Mouse (Mus musculus) heart, embryonic 13.5 days (tissue): Measurements from ENCODE around the gene 1700037H04Rik. TPM values are rescaled to one million over a fixed set of nuclear protein-coding genes. Genes with fewer than 3 reads are reported as not detected.

Experiments
- ATAC-seq: fragments of 200-750 bp; cut with Nextera tagmentation; 2 replicates; pipeline ENCODE4 v1.8.0; 2017; ENCODE audit warnings: moderate TSS enrichment; ENCODE audit not compliant: insufficient number of reproducible peaks, low FRiP score, low TSS enrichment; ENCODE audit errors: extremely low read depth
- H3K27ac ChIP-seq: fragments of 300-500 bp; sonication (generic); replicated peaks from 2 replicates; pipeline ENCODE4 v1.5.1; 2015; ENCODE audit warnings: moderate library complexity, mild to moderate bottlenecking, inconsistent platforms
- H3K27me3 ChIP-seq: fragments of 300-500 bp; sonication (generic); replicated peaks from 2 replicates; pipeline ENCODE4 v1.6.1; 2015; ENCODE audit warnings: mild to moderate bottlenecking, inconsistent platforms
- H3K36me3 ChIP-seq: fragments of 300-500 bp; sonication (generic); 2 replicates; pipeline ENCODE4 v1.6.1; 2015; ENCODE audit warnings: mild to moderate bottlenecking, inconsistent platforms
- H3K4me1 ChIP-seq: fragments of 300-500 bp; sonication (generic); 2 replicates; pipeline ENCODE4 v1.6.1; 2015; ENCODE audit warnings: inconsistent platforms
- H3K4me2 ChIP-seq: fragments of 300-500 bp; sonication (generic); 2 replicates; pipeline ENCODE4 v1.6.1; 2015; ENCODE audit warnings: inconsistent platforms, mild to moderate bottlenecking, moderate library complexity
- H3K4me3 ChIP-seq: fragments of 300-500 bp; sonication (generic); 2 replicates; pipeline ENCODE4 v1.5.1; 2015; ENCODE audit warnings: moderate library complexity, mild to moderate bottlenecking, inconsistent platforms
- H3K9ac ChIP-seq: fragments of 300-500 bp; sonication (generic); 2 replicates; pipeline ENCODE4 v1.6.1; 2015; ENCODE audit warnings: inconsistent platforms, mild to moderate bottlenecking, moderate library complexity
- H3K9me3 ChIP-seq: fragments of 300-500 bp; sonication (generic); 2 replicates; pipeline ENCODE4 v1.6.1; 2016; ENCODE audit warnings: inconsistent platforms
- WGBS: fragments of 180-500 bp; shearing (Covaris S2); methylation state at CpG from one replicate; pipeline ENCODE4 v1.1.7; 2015; ENCODE audit warnings: mixed read lengths; 5-methylcytosine and 5-hydroxymethylcytosine counted together
- polyA plus RNA-seq: library from polyadenylated mRNA; unstranded; fragments of >200 nt; fragmentation: Nextera tagmentation; extraction: Ambion mirVana; gene quantifications from 2 replicates; pipeline ENCODE4 v1.2.1, GENCODE M21; 2015

1700037H04Rik gene
- polyA plus RNA-seq, 1 experiment from 2014 or later = 69.0 TPM

- no peaks in the 10 kb centered on the region for H3K9me3 ChIP-seq
- ATAC-seq = no peak
- peaks cover 15% of the 10 kb centered on the region for H3K27me3 ChIP-seq
- H3K4me3 ChIP-seq = peak overlapping the region; percentile 84
- peaks cover 49% of the 10 kb centered on the region for H3K4me1 ChIP-seq
- H3K4me2 ChIP-seq = peak overlapping the region; percentile 98
- H3K27ac ChIP-seq = no peak overlapping the region
- H3K36me3 ChIP-seq = peaks cover 23% of the 10 kb centered on the region
- whole genome bisulfite sequencing = 87% methylated on average over 9 of the region's 9 CpGs
- peak overlapping the region; percentile 98 for H3K9ac ChIP-seq
Observed at GRCm38 (mm10) chr2:131177932-131178331, 18.1 kb upstream of the 1700037H04Rik start.

- H3K4me1 ChIP-seq = peaks cover 55% of the 10 kb centered on the region
- peak overlapping the region; percentile 98 for H3K9ac ChIP-seq
- H3K9me3 ChIP-seq = no peaks in the 10 kb centered on the region
- no peak overlapping the region for H3K4me3 ChIP-seq
- peaks cover 23% of the 10 kb centered on the region for H3K36me3 ChIP-seq
- H3K27me3 ChIP-seq = peaks cover 29% of the 10 kb centered on the region
- ATAC-seq = no peak
- WGBS = 59% methylated on average over 5 of the region's 5 CpGs
- peak overlapping the region; percentile 4; the same call in 1 of the 2 replicates for H3K27ac ChIP-seq
- peak overlapping the region; percentile 98; the same call in 1 of the 2 replicates for H3K4me2 ChIP-seq
Observed at GRCm38 (mm10) chr2:131176491-131176890, 16.6 kb upstream of the 1700037H04Rik start.

GRCm38 (mm10) chr2:131175945-131176309, 16.0 kb upstream of the 1700037H04Rik start:
- Histone ChIP-seq H3K4me2 (no peak overlapping the region), H3K9ac (0 out of 2 replicates have a peak overlapping the region, but pooled peaks have one; percentile 98), H3K9me3 (no peaks in the 10 kb centered on the region), H3K4me1 (peaks cover 60% of the 10 kb centered on the region), H3K36me3 (peaks cover 23% of the 10 kb centered on the region), H3K27me3 (peaks cover 35% of the 10 kb centered on the region), H3K27ac (0 out of 2 replicates have a peak overlapping the region, but pooled peaks have one; percentile 4), H3K4me3 (no peak overlapping the region)
- ATAC-seq = no peak
- WGBS = 92% methylated on average over 1 of the region's 1 CpGs

GRCm38 (mm10) chr2:131175286-131175944, 15.5 kb upstream of the 1700037H04Rik start:
- H3K4me1 ChIP-seq = peaks cover 63% of the 10 kb centered on the region
- no peak overlapping the region for H3K27ac ChIP-seq
- H3K4me3 ChIP-seq = no peak overlapping the region
- H3K4me2 ChIP-seq = no peak overlapping the region
- WGBS = 72% methylated on average over 3 of the region's 3 CpGs
- H3K9me3 ChIP-seq = no peaks in the 10 kb centered on the region
- H3K27me3 ChIP-seq = peaks cover 40% of the 10 kb centered on the region
- ATAC-seq = no peak
- H3K36me3 ChIP-seq = peaks cover 23% of the 10 kb centered on the region
- no peak overlapping the region for H3K9ac ChIP-seq

- peak overlapping the region; percentile 51 for H3K4me3 ChIP-seq
Observed at GRCm38 (mm10) chr2:131174700-131175099, 14.8 kb upstream of the 1700037H04Rik start.

GRCm38 (mm10) chr2:131172322-131172721, 12.4 kb upstream of the 1700037H04Rik start:
- peaks cover 43% of the 10 kb centered on the region for H3K4me1 ChIP-seq
- no peak overlapping the region for H3K27ac ChIP-seq
- no peak for ATAC-seq
- no peak overlapping the region for H3K4me2 ChIP-seq
- 32% methylated on average over 9 of the region's 9 CpGs for WGBS
- H3K9ac ChIP-seq = no peak overlapping the region
- H3K36me3 ChIP-seq = peaks cover 14% of the 10 kb centered on the region
- peaks cover 56% of the 10 kb centered on the region for H3K27me3 ChIP-seq
- H3K4me3 ChIP-seq = no peak overlapping the region
- no peaks in the 10 kb centered on the region for H3K9me3 ChIP-seq

More at GRCm38 (mm10) chr2:131174700-131175099, 14.8 kb upstream of the 1700037H04Rik start:
- 5% methylated on average over 11 of the region's 11 CpGs for WGBS
- Histone ChIP-seq H3K4me2 (peak overlapping the region; percentile 82), H3K9me3 (no peaks in the 10 kb centered on the region), H3K9ac (peak overlapping the region; percentile 68), H3K27ac (no peak overlapping the region), H3K27me3 (peaks cover 47% of the 10 kb centered on the region), H3K4me1 (peaks cover 63% of the 10 kb centered on the region), H3K36me3 (peaks cover 23% of the 10 kb centered on the region)
- no peak for ATAC-seq

GRCm38 (mm10) chr2:131171401-131172104, 11.7 kb upstream of the 1700037H04Rik start:
- WGBS = 3% methylated on average over 43 of the region's 43 CpGs
- Histone ChIP-seq H3K36me3 (peaks cover 9% of the 10 kb centered on the region), H3K4me1 (peaks cover 35% of the 10 kb centered on the region), H3K4me3 (peak overlapping the region; percentile 40), H3K27me3 (peaks cover 56% of the 10 kb centered on the region), H3K4me2 (peak overlapping the region; percentile 65), H3K9ac (peak overlapping the region; percentile 69), H3K9me3 (no peaks in the 10 kb centered on the region), H3K27ac (no peak overlapping the region)
- no peak for ATAC-seq

GRCm38 (mm10) chr2:131170936-131171335, 11.1 kb upstream of the 1700037H04Rik start:
- no peak overlapping the region for H3K27ac ChIP-seq
- 13% methylated on average over 9 of the region's 9 CpGs for WGBS
- H3K27me3 ChIP-seq = peaks cover 56% of the 10 kb centered on the region
- peak overlapping the region; percentile 65 for H3K4me2 ChIP-seq
- peak overlapping the region; percentile 69; the same call in 1 of the 2 replicates for H3K9ac ChIP-seq
- ATAC-seq = no peak
- no peaks in the 10 kb centered on the region for H3K9me3 ChIP-seq
- peak overlapping the region; percentile 40 for H3K4me3 ChIP-seq
- H3K36me3 ChIP-seq = peaks cover 3% of the 10 kb centered on the region
- H3K4me1 ChIP-seq = peaks cover 29% of the 10 kb centered on the region

GRCm38 (mm10) chr2:131168914-131169313, 9.0 kb upstream of the 1700037H04Rik start:
- 73% methylated on average over 1 of the region's 1 CpGs for WGBS
- Histone ChIP-seq H3K27me3 (peaks cover 52% of the 10 kb centered on the region), H3K4me1 (peaks cover 14% of the 10 kb centered on the region), H3K4me3 (no peak overlapping the region), H3K4me2 (no peak overlapping the region), H3K36me3 (no peaks in the 10 kb centered on the region), H3K9me3 (peaks cover 9% of the 10 kb centered on the region; the same call in 1 of the 2 replicates), H3K27ac (no peak overlapping the region), H3K9ac (no peak overlapping the region)
- no peak for ATAC-seq

GRCm38 (mm10) chr2:131167984-131168383, 8.1 kb upstream of the 1700037H04Rik start:
- no peak overlapping the region for H3K27ac ChIP-seq
- WGBS = 75% methylated on average over 6 of the region's 6 CpGs
- H3K4me1 ChIP-seq = peaks cover 14% of the 10 kb centered on the region
- no peak overlapping the region for H3K4me2 ChIP-seq
- no peak for ATAC-seq
- H3K36me3 ChIP-seq = no peaks in the 10 kb centered on the region
- peaks cover 42% of the 10 kb centered on the region for H3K27me3 ChIP-seq
- no peak overlapping the region for H3K4me3 ChIP-seq
- peaks cover 9% of the 10 kb centered on the region; the same call in 1 of the 2 replicates for H3K9me3 ChIP-seq
- no peak overlapping the region for H3K9ac ChIP-seq

- 83% methylated on average over 2 of the region's 2 CpGs for WGBS
- Histone ChIP-seq H3K27me3 (peaks cover 24% of the 10 kb centered on the region), H3K4me3 (no peak overlapping the region), H3K9me3 (peaks cover 9% of the 10 kb centered on the region; the same call in 1 of the 2 replicates), H3K9ac (no peak overlapping the region), H3K4me1 (peaks cover 7% of the 10 kb centered on the region), H3K27ac (no peak overlapping the region), H3K36me3 (no peaks in the 10 kb centered on the region), H3K4me2 (no peak overlapping the region)
- ATAC-seq = no peak
Observed at GRCm38 (mm10) chr2:131166172-131166571, 6.3 kb upstream of the 1700037H04Rik start.
